Mouse (Mus musculus) bone marrow, adult 2 months (tissue): ENCODE measurements around the gene Gm45021.

Source experiments
- CTCF ChIP-seq: fragments of 200-500 bp; IDR thresholded peaks from 2 replicates; pipeline ENCODE4 v1.5.1; 2011; ENCODE audit warnings: low read length, control low read depth; ENCODE audit not compliant: control insufficient read depth, insufficient read depth
- POLR2A ChIP-seq: fragments of 200-500 bp; IDR thresholded peaks from 2 replicates; pipeline ENCODE4 v1.6.1; 2011; ENCODE audit warnings: low read depth, mild to moderate bottlenecking, control low read depth, low read length, borderline replicate concordance; ENCODE audit not compliant: control insufficient read depth

DNA sequence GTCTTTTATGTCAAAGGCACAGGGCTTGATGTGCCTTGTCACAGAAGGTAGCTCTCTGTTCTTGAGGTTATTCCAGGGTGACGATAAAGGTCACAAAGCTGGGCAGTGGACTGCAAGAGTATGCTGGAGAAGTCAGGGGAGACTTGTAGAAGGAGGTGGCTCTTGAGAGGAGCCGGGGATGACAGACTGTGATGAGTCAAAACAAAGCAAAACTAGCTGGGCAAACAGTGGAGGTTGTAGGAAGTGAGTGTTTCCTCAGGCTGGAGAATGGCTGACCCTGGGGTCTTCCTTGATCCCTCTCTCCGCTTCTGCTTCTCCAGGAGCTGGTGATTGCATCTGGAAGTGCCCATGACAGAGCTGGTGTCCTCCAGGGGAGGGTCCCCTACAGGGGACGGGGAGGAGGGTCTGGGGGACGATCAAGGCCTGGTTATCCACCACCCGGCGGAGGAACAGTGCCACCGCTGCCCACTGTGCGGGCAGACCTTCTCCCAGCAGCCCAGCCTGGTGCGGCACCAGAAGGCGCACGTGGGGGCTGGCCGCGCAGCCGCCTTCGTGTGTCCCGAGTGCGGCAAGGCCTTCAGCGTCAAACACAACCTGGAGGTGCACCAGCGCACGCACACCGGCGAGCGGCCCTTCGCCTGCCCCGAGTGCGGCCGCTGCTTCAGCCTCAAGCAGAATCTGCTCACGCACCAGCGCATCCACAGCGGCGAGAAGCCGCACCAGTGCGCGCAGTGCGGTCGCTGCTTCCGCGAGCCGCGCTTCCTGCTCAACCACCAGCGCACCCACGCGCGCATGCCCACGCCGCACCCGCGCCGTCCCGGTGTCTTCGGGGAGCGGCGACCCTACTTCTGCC is 39.6 kb downstream of the Gm45021 start:
- TF ChIP-seq CTCF, result no peak
- 0 out of 2 replicates have a peak, but pooled peaks have one; percentile 21 for TF ChIP-seq POLR2A
